Mouse (Mus musculus) ES-Bruce4 (cell line): ENCODE data around the gene Gria1. TPM values are rescaled to one million over a fixed set of nuclear protein-coding genes. Genes with fewer than 3 reads are reported as not detected.

Experiments used
- H3K27ac ChIP-seq: 2 replicates; pipeline ENCODE4 v1.5.1; 2012; ENCODE audit warnings: low read length, inconsistent platforms; ENCODE audit not compliant: insufficient read depth
- H3K27me3 ChIP-seq: 2 replicates; pipeline ENCODE4 v1.6.1; 2012; ENCODE audit warnings: mild to moderate bottlenecking, low read length, inconsistent platforms; ENCODE audit not compliant: control insufficient read depth, poor library complexity, insufficient read depth, severe bottlenecking
- H3K36me3 ChIP-seq: 2 replicates; pipeline ENCODE4 v1.6.1; 2012; ENCODE audit warnings: inconsistent platforms, mild to moderate bottlenecking, low read length, moderate library complexity; ENCODE audit not compliant: control insufficient read depth, poor library complexity, insufficient read depth, severe bottlenecking
- H3K4me1 ChIP-seq: one replicate; pipeline ENCODE4 v1.8.1; 2011; ENCODE audit warnings: low read length; ENCODE audit not compliant: control insufficient read depth, insufficient read depth
- H3K4me3 ChIP-seq: 2 replicates; pipeline ENCODE4 v1.5.1; 2011; ENCODE audit warnings: low read depth, mild to moderate bottlenecking, low read length
- H3K9ac ChIP-seq: 2 replicates; pipeline ENCODE4 v1.6.1; 2012; ENCODE audit warnings: low read depth, mild to moderate bottlenecking, inconsistent platforms; ENCODE audit not compliant: poor library complexity, severe bottlenecking
- H3K9me3 ChIP-seq: replicated peaks from 2 replicates; pipeline ENCODE4 v1.6.1; 2012; ENCODE audit warnings: mild to moderate bottlenecking, low read length, inconsistent platforms; ENCODE audit not compliant: control insufficient read depth, poor library complexity, insufficient read depth, severe bottlenecking
- CTCF ChIP-seq: IDR thresholded peaks from one replicate; pipeline ENCODE4 v1.8.1; 2011; ENCODE audit warnings: low read depth, low read length
- EP300 ChIP-seq: IDR thresholded peaks from 2 replicates; pipeline ENCODE4 v1.6.1; 2011; ENCODE audit warnings: low read depth, low read length; ENCODE audit not compliant: insufficient read depth
- POLR2A ChIP-seq: IDR thresholded peaks from one replicate; pipeline ENCODE4 v1.8.1; 2011; ENCODE audit warnings: low read length; ENCODE audit not compliant: insufficient read depth
- polyA plus RNA-seq: library from polyadenylated mRNA; stranded (reverse); fragments of >200 nt; gene quantifications from 2 replicates; pipeline ENCODE4 v1.2.4, GENCODE M21; 2011; ENCODE audit warnings: low read depth; ENCODE audit not compliant: missing spikeins, insufficient read depth, insufficient read length

The Gria1 gene
- polyA plus RNA-seq, 1 experiment = not detected

DNA sequence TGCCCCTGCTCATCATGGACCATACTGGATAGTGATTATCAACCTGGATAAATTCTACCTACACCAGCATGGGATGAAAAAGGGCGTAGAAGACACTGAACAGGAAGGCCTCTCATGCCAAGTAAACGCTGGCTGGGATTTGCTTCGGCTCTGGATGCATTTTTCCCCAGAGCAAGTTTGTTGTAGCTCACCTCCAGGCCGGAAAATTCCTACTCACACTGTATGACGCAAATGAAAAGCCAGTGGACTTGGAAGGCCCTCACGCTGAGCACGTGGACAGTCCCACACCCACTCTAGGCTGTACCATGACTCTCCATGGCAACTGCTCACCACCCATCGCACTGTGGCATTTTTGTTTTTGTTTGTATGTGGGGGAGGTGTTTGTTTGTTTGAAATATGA, 28.1 kb downstream of the Gria1 start:
- Histone ChIP-seq H3K27me3 (no peaks in the 10 kb centered on the region), H3K27ac (no peak overlapping the region), H3K9ac (no peak overlapping the region), H3K4me3 (no peak overlapping the region), H3K9me3 (no peaks in the 10 kb centered on the region), H3K36me3 (no peaks in the 10 kb centered on the region), H3K4me1 (no peaks in the 10 kb centered on the region)
- TF ChIP-seq EP300 = no peak
- TF ChIP-seq CTCF = no peak
- no peak for TF ChIP-seq POLR2A

DNA sequence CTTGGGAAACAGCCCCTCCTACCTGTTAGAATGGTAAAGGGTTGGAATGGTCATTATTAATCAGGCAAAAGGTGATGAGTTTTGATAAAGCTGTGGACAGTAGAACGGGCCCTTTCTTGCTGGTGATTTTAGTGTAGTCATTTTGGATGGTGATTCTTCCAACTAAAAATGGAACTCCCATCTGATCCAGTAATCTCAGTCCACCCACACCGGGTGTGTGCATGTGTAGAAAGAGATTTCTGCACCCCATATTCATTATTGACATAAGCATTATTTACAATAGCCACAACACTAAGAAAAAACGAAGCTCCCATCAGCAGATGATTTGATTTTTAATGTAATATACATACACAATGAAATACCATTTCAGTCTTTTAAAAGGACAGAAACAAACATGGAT, 30.9 kb downstream of the Gria1 start:
- TF ChIP-seq CTCF (no peak), EP300 (no peak), POLR2A (no peak)
- H3K36me3 ChIP-seq = no peaks in the 10 kb centered on the region
- no peak overlapping the region for H3K27ac ChIP-seq
- no peaks in the 10 kb centered on the region for H3K27me3 ChIP-seq
- no peak overlapping the region for H3K4me3 ChIP-seq
- H3K9ac ChIP-seq = no peak overlapping the region
- no peaks in the 10 kb centered on the region for H3K9me3 ChIP-seq
- no peaks in the 10 kb centered on the region for H3K4me1 ChIP-seq

GRCm38 (mm10) chr11:57044146-57044545, 33.0 kb downstream of the Gria1 start:
- Histone ChIP-seq H3K27me3 (no peaks in the 10 kb centered on the region), H3K27ac (no peak overlapping the region), H3K4me3 (no peak overlapping the region), H3K36me3 (no peaks in the 10 kb centered on the region), H3K9ac (no peak overlapping the region), H3K9me3 (no peaks in the 10 kb centered on the region), H3K4me1 (no peaks in the 10 kb centered on the region)
- TF ChIP-seq CTCF = no peak
- no peak for TF ChIP-seq EP300
- TF ChIP-seq POLR2A = no peak

DNA sequence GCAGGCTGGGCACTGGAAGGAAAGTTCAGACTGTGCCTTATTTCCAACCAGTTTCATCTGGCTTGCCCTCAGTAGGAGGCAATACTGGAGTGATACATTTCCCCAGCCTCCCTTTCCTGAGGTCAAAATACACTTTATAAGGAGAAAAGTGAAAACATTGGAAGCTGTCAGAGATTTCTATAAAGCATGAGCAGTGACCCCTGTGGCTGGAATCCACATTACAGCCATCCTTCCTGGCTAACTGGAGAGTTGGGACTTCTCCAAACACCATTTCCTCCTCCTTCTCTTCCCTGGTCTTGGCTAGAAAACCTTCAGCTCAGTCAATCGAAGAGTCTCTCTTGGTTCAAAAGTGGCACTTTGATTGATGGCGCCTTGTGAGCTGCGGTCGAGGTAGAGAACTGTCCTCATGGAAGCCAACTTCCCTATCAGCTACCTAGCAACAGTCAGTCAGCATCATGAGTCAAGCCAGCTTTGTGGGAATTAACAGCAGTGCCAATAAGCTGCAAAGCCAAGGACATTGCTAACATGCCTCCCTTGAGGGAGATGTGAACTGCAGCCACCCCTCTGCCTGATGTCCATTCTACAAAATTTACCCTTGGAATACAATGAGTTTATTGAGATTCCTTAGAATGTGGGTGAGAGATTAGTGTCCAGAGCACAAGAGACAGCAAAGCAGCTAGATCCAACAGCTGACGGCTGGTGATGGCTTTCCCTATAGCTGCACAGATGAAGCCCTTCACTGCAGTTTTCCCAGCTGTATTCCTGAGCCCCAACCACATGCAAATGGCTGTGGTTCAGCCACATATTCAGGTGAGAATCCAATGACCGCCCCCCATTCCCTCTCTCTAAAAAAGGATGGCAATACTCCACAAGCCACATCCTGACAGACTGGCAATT, 40.7 kb downstream of the Gria1 start:
- H3K9ac ChIP-seq = no peak overlapping the region
- no peak overlapping the region for H3K4me3 ChIP-seq
- no peaks in the 10 kb centered on the region for H3K27me3 ChIP-seq
- no peaks in the 10 kb centered on the region for H3K36me3 ChIP-seq
- H3K4me1 ChIP-seq = no peaks in the 10 kb centered on the region
- TF ChIP-seq EP300 = no peak
- TF ChIP-seq POLR2A = no peak
- TF ChIP-seq CTCF = no peak
- H3K9me3 ChIP-seq = no peaks in the 10 kb centered on the region
- H3K27ac ChIP-seq = no peak overlapping the region

- H3K4me3 ChIP-seq = no peak overlapping the region
- no peak overlapping the region for H3K27ac ChIP-seq
- no peaks in the 10 kb centered on the region for H3K9me3 ChIP-seq
- no peaks in the 10 kb centered on the region for H3K4me1 ChIP-seq
- no peaks in the 10 kb centered on the region for H3K27me3 ChIP-seq
- no peak overlapping the region for H3K9ac ChIP-seq
- H3K36me3 ChIP-seq = no peaks in the 10 kb centered on the region
- TF ChIP-seq EP300 (no peak), POLR2A (no peak), CTCF (no peak)
These were observed 51.3 kb downstream of the Gria1 start for GRCm38 (mm10) chr11:57062441-57062840.

DNA sequence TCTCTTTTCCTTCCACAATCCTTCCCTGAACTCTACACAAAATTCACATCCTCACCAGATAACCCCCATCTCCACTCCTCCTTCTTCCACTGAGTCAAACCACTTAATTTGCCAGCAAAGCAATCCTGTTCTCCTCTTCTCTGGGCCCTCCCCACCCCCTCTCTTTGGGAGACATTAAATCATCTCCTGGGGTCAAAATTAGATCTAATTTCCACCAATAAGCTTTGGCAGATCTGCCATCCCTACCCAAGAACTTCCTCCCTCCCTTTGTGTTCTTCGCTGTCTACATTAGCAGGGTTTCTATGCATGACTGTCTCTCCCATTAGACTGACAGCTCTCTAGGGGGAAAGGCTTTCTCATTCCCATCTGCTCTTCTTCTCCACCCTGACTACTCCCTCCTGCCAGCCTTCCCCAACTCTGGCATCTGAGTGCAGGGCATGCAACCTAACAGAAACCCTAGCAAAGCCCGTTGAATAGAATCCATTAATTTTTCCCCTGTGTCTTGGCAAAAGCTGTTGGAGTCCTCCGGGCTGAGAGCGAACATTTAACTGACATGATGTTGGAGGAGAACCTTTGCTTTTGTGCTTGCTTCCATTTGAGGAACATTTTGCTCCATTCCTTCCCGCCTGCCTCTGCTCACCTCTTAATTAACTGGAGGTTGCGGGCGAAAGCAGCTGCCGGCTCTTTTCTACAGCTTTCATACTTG, 59.2 kb downstream of the Gria1 start:
- no peaks in the 10 kb centered on the region for H3K4me1 ChIP-seq
- H3K36me3 ChIP-seq = no peaks in the 10 kb centered on the region
- H3K4me3 ChIP-seq = no peak overlapping the region
- H3K27me3 ChIP-seq = no peaks in the 10 kb centered on the region
- no peak for TF ChIP-seq EP300
- no peak for TF ChIP-seq POLR2A
- no peak for TF ChIP-seq CTCF
- no peak overlapping the region for H3K9ac ChIP-seq
- no peaks in the 10 kb centered on the region for H3K9me3 ChIP-seq
- H3K27ac ChIP-seq = no peak overlapping the region
